Mouse (Mus musculus): ENCODE measurements around the gene Hnrnpul2.
"Not testable (repeated sequence)": the region's sequence is repeated elsewhere in the genome, so short reads cannot be mapped to it uniquely, and the experiment has no call there.

The Hnrnpul2 gene

GRCm38 (mm10) chr19:8851639-8852038, 31.8 kb downstream of the Hnrnpul2 start:
- DNase-seq (ENCODE audit: low spot score in 2 of 2): no peak

GRCm38 (mm10) chr19:8852236-8852928, 32.6 kb downstream of the Hnrnpul2 start:
- DNase-seq (ENCODE audit: low spot score in 2 of 2): no peak

- no peak for DNase-seq (ENCODE audit: low spot score in 2 of 2)
These were observed 33.3 kb downstream of the Hnrnpul2 start for GRCm38 (mm10) chr19:8853117-8853516.

- DNase-seq (ENCODE audit: low spot score in 2 of 2): peak in 1 of 2 experiments; percentile 30
These were observed 37.9 kb downstream of the Hnrnpul2 start for GRCm38 (mm10) chr19:8857689-8858088.

- DNase-seq (ENCODE audit: low spot score in 2 of 2): peak in 1 of 2 experiments; percentile 33
These were observed 39.2 kb downstream of the Hnrnpul2 start for GRCm38 (mm10) chr19:8859018-8859417.

- DNase-seq (ENCODE audit: low spot score in 2 of 2): no peak
These were observed 44.5 kb downstream of the Hnrnpul2 start for GRCm38 (mm10) chr19:8864265-8864664.

- not testable (repeated sequence) for DNase-seq (ENCODE audit: low spot score in 2 of 2)
These were observed 50.6 kb downstream of the Hnrnpul2 start for GRCm38 (mm10) chr19:8870381-8870780.

GRCm38 (mm10) chr19:8870838-8871237, 51.0 kb downstream of the Hnrnpul2 start:
- no peak for DNase-seq (ENCODE audit: low spot score in 2 of 2)

GRCm38 (mm10) chr19:8871267-8872186, 51.7 kb downstream of the Hnrnpul2 start, which contains the start of gene Ubxn1:
TSS of gene Ubxn1 (plus strand) at chr19:8871496.
- peak; percentile 87 to 90 for DNase-seq (ENCODE audit: low spot score in 2 of 2)

- DNase-seq (ENCODE audit: low spot score in 2 of 2): no peak
These were observed 52.5 kb downstream of the Hnrnpul2 start for GRCm38 (mm10) chr19:8872266-8872840.

GRCm38 (mm10) chr19:8875031-8875430, 55.2 kb downstream of the Hnrnpul2 start:
- no peak for DNase-seq (ENCODE audit: low spot score in 2 of 2)

GRCm38 (mm10) chr19:8880311-8881033, 60.7 kb downstream of the Hnrnpul2 start, which contains the start of gene Uqcc3:
TSS of gene Uqcc3 (minus strand) at chr19:8880923.
- DNase-seq (ENCODE audit: low spot score in 2 of 2): peak; percentile 83 to 87

GRCm38 (mm10) chr19:8881034-8881392, 61.2 kb downstream of the Hnrnpul2 start:
- no peak for DNase-seq (ENCODE audit: low spot score in 2 of 2)

- DNase-seq (ENCODE audit: low spot score in 2 of 2): no peak
These were observed 63.8 kb downstream of the Hnrnpul2 start, which contains the start of the genes Lbhd1 and Gm49403 for GRCm38 (mm10) chr19:8883616-8884015. TSS of gene Lbhd1 (plus strand) at chr19:8883732. TSS of gene Gm49403 (plus strand) at chr19:8883930.
